22 mouse cellular contexts compared by ENCODE assay signal in the genomic region with DNA sequence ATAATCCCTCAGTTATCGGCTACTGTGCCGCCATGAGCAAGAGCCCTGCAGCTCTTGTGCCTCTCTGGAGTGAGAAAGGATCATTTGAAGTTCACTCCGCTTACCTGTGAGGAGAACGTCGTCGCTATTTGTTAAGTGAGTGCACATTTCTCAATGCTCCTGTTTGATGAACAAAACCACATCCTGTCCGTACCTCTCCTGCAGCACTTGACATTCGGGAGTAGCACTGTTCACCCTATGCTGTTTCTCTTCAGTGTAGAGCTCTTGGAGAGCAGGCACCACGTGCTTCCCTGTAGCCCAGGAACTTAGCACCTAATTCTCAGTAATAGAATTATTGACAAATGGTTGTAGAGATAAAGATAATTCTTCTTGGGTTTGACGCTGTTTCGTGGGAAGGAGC. TPM values are rescaled to one million over a fixed set of nuclear protein-coding genes. Genes with fewer than 3 reads are reported as not detected.
DNase-seq lines count a peak whose midpoint lies in the region; ATAC-seq and TF ChIP-seq lines count a peak whose summit lies in the region.
"Had no signal": no experiment of that assay in that cellular context is flagged by ENCODE, and none has a peak within 500 bp of the region (broad histone marks: within the 10 kb centered on the region; RNA-seq: fewer than 3 reads in every experiment).

No protein-coding gene starts in this region.

- no peak overlapping the region for H3K4me2 ChIP-seq in lung, postnatal 0 days (replicated peaks; ENCODE audit: low read depth, low read length)
- H3K4me2 ChIP-seq in stomach, postnatal 0 days (replicated peaks; ENCODE audit: low read depth): no peak overlapping the region
- H3K4me2 ChIP-seq in hindbrain, embryonic 12.5 days (replicated peaks): no peak overlapping the region
- H3K4me2 ChIP-seq: embryonic facial prominence, embryonic 15.5 days; hindbrain, embryonic 13.5 days; liver, embryonic 15.5 days; midbrain, embryonic 15.5 days had no signal

- WGBS in lung, adult 2 months: 68% methylated on average over 11 of the region's 11 CpGs
- 52% methylated on average over 11 of the region's 11 CpGs for WGBS in lung, postnatal 0 days
- 78% methylated on average over 11 of the region's 11 CpGs for WGBS in stomach, postnatal 0 days
- 93% methylated on average over 11 of the region's 11 CpGs for WGBS in hindbrain, embryonic 12.5 days

- H3K4me1 ChIP-seq in lung, adult 2 months (ENCODE audit: control insufficient read depth, insufficient read depth, low read length): 0 out of 2 replicates have a peak, but pooled peaks cover 2% of the 10 kb centered on the region
- H3K4me1 ChIP-seq in lung, postnatal 0 days (ENCODE audit: insufficient read depth, low read depth, low read length): no peaks in the 10 kb centered on the region
- H3K4me1 ChIP-seq in stomach, postnatal 0 days (replicated peaks; ENCODE audit: control insufficient read depth, insufficient read depth): no peaks in the 10 kb centered on the region
- no peaks in the 10 kb centered on the region for H3K4me1 ChIP-seq in hindbrain, embryonic 12.5 days
- H3K4me1 ChIP-seq: embryonic facial prominence, embryonic 15.5 days; midbrain, embryonic 15.5 days had no signal

- no peaks in the 10 kb centered on the region for H3K9me3 ChIP-seq in lung, postnatal 0 days (ENCODE audit: low read length)
- no peaks in the 10 kb centered on the region for H3K9me3 ChIP-seq in stomach, postnatal 0 days (ENCODE audit: control insufficient read depth, low read length)
- no peaks in the 10 kb centered on the region for H3K9me3 ChIP-seq in hindbrain, embryonic 12.5 days (replicated peaks)
- H3K9me3 ChIP-seq: embryonic facial prominence, embryonic 15.5 days; hindbrain, embryonic 13.5 days; liver, embryonic 15.5 days; megakaryocyte, embryonic 14.5 days; midbrain, embryonic 15.5 days had no signal

- H3K36me3 ChIP-seq in lung, postnatal 0 days (ENCODE audit: insufficient read depth, low read length): no peaks in the 10 kb centered on the region
- no peaks in the 10 kb centered on the region for H3K36me3 ChIP-seq in stomach, postnatal 0 days (ENCODE audit: control insufficient read depth, insufficient read depth, low read length)
- H3K36me3 ChIP-seq in hindbrain, embryonic 12.5 days: no peaks in the 10 kb centered on the region
- H3K36me3 ChIP-seq: embryonic facial prominence, embryonic 15.5 days; liver, embryonic 15.5 days; midbrain, embryonic 15.5 days had no signal

- no peaks in the 10 kb centered on the region for H3K27me3 ChIP-seq in lung, postnatal 0 days (replicated peaks; ENCODE audit: insufficient read depth, low read length)
- no peaks in the 10 kb centered on the region for H3K27me3 ChIP-seq in stomach, postnatal 0 days (ENCODE audit: control insufficient read depth, insufficient read depth, low read length)
- H3K27me3 ChIP-seq in hindbrain, embryonic 12.5 days: no peaks in the 10 kb centered on the region
- H3K27me3 ChIP-seq: embryonic facial prominence, embryonic 15.5 days; hindbrain, embryonic 13.5 days; liver, embryonic 15.5 days; megakaryocyte, embryonic 14.5 days; midbrain, embryonic 15.5 days had no signal

- H3K4me3 ChIP-seq in lung, adult 2 months (replicated peaks; ENCODE audit: extremely low read depth, low read depth, low read length): no peak overlapping the region
- H3K4me3 ChIP-seq in lung, postnatal 0 days (ENCODE audit: low read depth, low read length): no peak overlapping the region
- H3K4me3 ChIP-seq in stomach, postnatal 0 days (ENCODE audit: low read depth, low read length): no peak overlapping the region
- H3K4me3 ChIP-seq in hindbrain, embryonic 12.5 days: no peak overlapping the region
- H3K4me3 ChIP-seq: embryonic facial prominence, embryonic 15.5 days; hindbrain, embryonic 13.5 days; liver, embryonic 15.5 days; megakaryocyte, embryonic 14.5 days; midbrain, embryonic 15.5 days; myocyte had no signal

- peak; percentile 95 for ATAC-seq in lung, postnatal 0 days
- ATAC-seq in stomach, postnatal 0 days (ENCODE audit: low FRiP score, low TSS enrichment): peak; percentile 33; the same call in 1 of the 2 replicates
- no peak for ATAC-seq in hindbrain, embryonic 12.5 days (ENCODE audit: low FRiP score)
- ATAC-seq: forebrain, embryonic 16.5 days; intestine, postnatal 0 days; midbrain, embryonic 15.5 days had no signal

- no peak overlapping the region for H3K27ac ChIP-seq in lung, postnatal 0 days (ENCODE audit: low read length)
- no peak overlapping the region for H3K27ac ChIP-seq in stomach, postnatal 0 days (replicated peaks)
- no peak overlapping the region for H3K27ac ChIP-seq in hindbrain, embryonic 12.5 days
- H3K27ac ChIP-seq: embryonic facial prominence, embryonic 15.5 days; hindbrain, embryonic 13.5 days; liver, embryonic 15.5 days; midbrain, embryonic 15.5 days had no signal

- intact Hi-C loops in left cerebral cortex, postnatal 4 days (cut with DNase I): no loop called here

- no peak overlapping the region for H3K9ac ChIP-seq in lung, postnatal 0 days (replicated peaks; ENCODE audit: low read depth)
- H3K9ac ChIP-seq in stomach, postnatal 0 days (ENCODE audit: low read length): no peak overlapping the region
- no peak overlapping the region for H3K9ac ChIP-seq in hindbrain, embryonic 12.5 days
- H3K9ac ChIP-seq: embryonic facial prominence, embryonic 15.5 days; hindbrain, embryonic 13.5 days; liver, embryonic 15.5 days; midbrain, embryonic 15.5 days had no signal

- peak; percentile 47 to 68 for DNase-seq in lung, adult 18-20 months
- DNase-seq in lung, adult 2 months: no peak
- DNase-seq in T-cell, adult 2 months (ENCODE audit: low spot score): peak; percentile 52
- peak; percentile 88 for DNase-seq in lung, postnatal 0 days (ENCODE audit: low spot score)
- DNase-seq in stomach, postnatal 0 days (ENCODE audit: low spot score): no peak
- DNase-seq in left cerebral cortex, postnatal 4 days: no peak
- DNase-seq in right cerebral cortex, postnatal 10 days (ENCODE audit: low spot score in 2 of 2): no peak
- DNase-seq: adrenal gland, postnatal 10 days; B cell, adult 2 months; cerebellum, adult 11 months; cerebellum, postnatal 10 days; embryo, embryonic 11 days; gastrocnemius, postnatal 25 days had no signal

- peak; percentile 93 for TF ChIP-seq EP300 in lung, postnatal 0 days (IDR thresholded peaks at IDR 0.05)
- TF ChIP-seq EP300 in stomach, postnatal 0 days (optimal IDR thresholded peaks at IDR 0.05): no peak

- no peak for TF ChIP-seq POLR2A in lung, adult 2 months (IDR thresholded peaks at IDR 0.05; ENCODE audit: borderline replicate concordance, extremely low read depth, low read depth, low read length)

- no peak for TF ChIP-seq CTCF in lung, adult 2 months (IDR thresholded peaks at IDR 0.05; ENCODE audit: insufficient read depth, low read length)
- TF ChIP-seq CTCF in lung, postnatal 0 days (IDR thresholded peaks at IDR 0.05): no peak
- TF ChIP-seq CTCF in stomach, postnatal 0 days (IDR thresholded peaks at IDR 0.05; ENCODE audit: low read depth): no peak

RNA-seq across cellular contexts. Expression of gene Atp1b1, which starts 44.5 kb away (rescaled TPM):
- 121 and 173 TPM in 2 replicates for polyA plus RNA-seq in lung, adult 2 months (2012; rRNA removed)
- 359 and 444 TPM in 2 replicates for polyA plus RNA-seq in lung, postnatal 0 days (2015; fragmentation: Nextera tagmentation; extraction: Ambion mirVana)
- polyA plus RNA-seq in stomach, postnatal 0 days (2015; fragmentation: Nextera tagmentation; extraction: Ambion mirVana): 213 and 222 TPM in 2 replicates
- 100 to 1,000 TPM; 722 to 767 TPM for total RNA-seq in left cerebral cortex, postnatal 4 days (2021)
- 57.6 and 61.7 TPM in 2 replicates for polyA plus RNA-seq in hindbrain, embryonic 12.5 days (2016; fragmentation: Nextera tagmentation; extraction: Ambion mirVana)

Comparison
In these comparisons a context has a peak if more than half of its experiments do, and no peak if none do; other contexts are left out.
1. DNase-seq: peak in lung, adult 18-20 months (2 of 2), T-cell, adult 2 months (single experiment) and lung, postnatal 0 days (single experiment); none in lung, adult 2 months (single experiment), stomach, postnatal 0 days (single experiment), left cerebral cortex, postnatal 4 days (single experiment) and right cerebral cortex, postnatal 10 days (0 of 2).